Mouse (Mus musculus) left cerebral cortex, postnatal 10 days (tissue): ENCODE results near the gene Pllp. TPM values are rescaled to one million over a fixed set of nuclear protein-coding genes. Genes with fewer than 3 reads are reported as not detected.

Experiments
- DNase-seq, 2 experiments: peaks; one replicate each; pipeline ENCODE4 v3.0.0; 2021 to 2022; ENCODE audit warnings: low spot score in 2 of 2, mixed read lengths in 1 of 2; ENCODE audit errors: extremely low spot score in 1 of 2
- intact Hi-C: fragments of 180-260 bp; cut with DNase I; formaldehyde crosslinking; loops from one replicate; pipeline ENCODE4 v1.15.1; 2025
- total RNA-seq, 2 experiments: library from RNA; stranded (reverse); gene quantifications; 2 replicates each; pipeline ENCODE4 v1.2.3; 2021

Pllp gene
- total RNA-seq, 2 experiments from 2014 or later, result 19.5 to 25.3 TPM

DNA sequence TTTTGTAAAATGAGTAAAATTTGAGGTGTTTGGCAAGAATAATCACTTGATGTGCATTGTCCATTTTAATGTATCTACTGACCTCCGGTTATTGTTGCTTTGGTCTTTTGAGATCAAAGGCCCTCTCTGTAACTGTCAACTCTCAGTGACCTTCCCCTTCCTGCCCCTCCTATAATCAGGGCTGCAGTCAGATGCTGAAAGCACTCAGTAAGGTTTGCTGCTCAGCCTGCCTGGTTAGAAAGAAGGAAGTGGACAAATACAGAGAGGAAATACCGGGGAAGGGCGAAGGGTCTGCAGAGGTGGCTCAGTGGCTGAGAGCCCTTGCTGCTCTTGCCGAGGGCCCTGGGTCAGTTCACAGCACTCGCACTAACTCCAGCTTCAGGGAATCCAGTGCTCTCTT lies 21.7 kb downstream of the Pllp start:
- DNase-seq, result peak in 1 of 2 experiments; percentile 58
- intact Hi-C loops, result no loop called here

DNA sequence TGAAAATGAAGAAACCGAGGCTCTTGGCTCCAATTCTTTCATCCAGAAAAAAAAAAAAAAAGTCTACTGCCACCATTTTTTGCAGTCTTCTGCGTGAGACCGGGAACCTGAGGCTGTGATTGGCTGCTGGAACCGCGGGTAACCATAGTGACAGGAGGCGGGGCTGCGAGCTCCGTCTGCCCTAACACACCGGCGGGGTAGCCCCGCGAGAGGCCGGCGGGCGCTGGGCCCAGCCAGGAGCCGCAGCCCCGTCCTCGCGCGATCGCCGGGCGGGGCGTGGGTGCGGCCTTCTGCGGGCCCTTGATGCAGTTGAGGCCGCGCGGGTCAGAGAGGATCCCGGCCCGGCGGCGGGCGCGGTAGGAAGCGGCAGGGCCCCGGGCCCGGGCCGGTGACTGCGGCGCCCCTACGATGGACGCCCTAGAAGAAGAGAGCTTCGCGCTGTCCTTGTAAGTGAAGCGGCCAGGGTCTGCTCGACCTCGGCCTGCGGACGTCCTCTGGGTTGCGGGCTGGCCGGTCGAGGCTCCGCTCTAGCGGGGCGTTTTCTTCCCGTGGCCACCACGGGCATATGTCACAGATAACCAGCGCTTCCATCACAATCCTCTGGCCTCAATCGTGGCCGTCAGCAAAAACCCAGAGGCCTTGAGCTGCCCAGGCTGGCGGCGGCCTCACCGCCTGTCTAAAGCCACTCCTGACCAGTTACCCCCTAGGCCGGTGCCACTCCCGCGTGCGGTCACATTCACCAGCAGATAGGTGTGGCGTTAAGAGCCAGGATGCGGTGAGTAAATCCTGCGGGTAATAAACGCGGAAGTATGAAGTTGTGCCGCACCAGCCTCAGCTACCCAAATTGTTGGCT lies 29.4 kb downstream of the Pllp start, which contains the start of gene Arl2bp:
Gene Arl2bp, plus strand, starts transcription at position 145 of the 853 bp plus-strand sequence.
- intact Hi-C loops, result no loop called here
- peak; percentile 93 to 98 for DNase-seq

DNA sequence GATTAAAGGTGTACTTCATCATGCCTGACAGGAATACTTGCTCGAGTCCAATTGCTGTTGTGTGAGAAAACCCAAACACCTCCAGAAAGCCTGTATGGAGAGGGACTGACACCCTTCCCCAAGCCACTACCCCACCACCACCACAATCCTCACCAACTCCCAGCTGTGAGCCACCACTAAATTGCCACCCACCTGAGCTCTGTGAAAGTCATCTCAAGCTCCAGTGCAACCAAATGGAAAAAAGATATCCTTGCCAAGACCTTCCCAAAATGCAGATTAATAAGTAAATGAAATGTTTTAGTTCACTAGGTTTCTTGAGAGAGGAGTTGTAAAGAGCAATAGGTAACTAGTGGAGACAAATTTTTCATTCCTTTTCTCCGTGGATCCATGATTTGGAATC lies 31.4 kb downstream of the Pllp start:
- intact Hi-C loops, result no loop called here
- no peak for DNase-seq

DNA sequence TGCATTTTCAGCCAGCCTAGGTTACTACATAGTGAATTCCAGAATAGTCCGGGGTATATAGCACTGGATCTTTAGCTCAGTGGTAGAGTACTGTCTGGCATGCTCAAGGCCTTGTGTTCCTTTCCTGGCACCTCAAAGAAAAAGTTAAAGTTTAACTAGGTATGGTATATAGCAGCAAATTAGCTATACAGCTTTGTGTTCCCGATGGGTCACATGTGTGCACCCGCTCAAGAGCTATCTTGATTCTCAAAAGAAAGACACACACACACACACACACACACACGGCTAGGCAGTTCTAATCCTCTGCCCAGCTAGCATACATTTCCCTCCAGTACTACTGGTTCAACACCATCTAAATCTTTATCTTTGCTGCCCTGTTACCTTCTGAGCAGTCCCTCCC lies 35.7 kb downstream of the Pllp start:
- DNase-seq, result no peak
- intact Hi-C loops, result no loop called here

DNA sequence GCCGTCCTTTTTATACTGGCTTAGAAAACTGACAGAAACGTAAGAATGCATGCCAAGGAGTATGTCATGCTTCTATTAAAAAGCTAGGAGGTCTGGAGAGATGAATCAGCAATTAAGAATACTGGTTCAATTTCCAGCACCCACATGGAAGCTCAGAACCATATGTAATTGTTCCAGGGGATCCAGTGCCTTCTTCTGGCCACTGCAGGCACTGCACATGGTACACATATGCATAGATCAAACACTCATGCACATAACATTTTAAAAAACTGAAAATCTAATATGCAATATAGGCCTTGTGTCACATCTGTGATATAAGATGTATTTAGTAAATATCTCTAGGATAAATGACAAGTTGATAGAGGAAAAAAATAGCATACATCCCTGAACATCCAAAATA lies 38.0 kb downstream of the Pllp start:
- intact Hi-C loops, result no loop called here
- no peak for DNase-seq

DNA sequence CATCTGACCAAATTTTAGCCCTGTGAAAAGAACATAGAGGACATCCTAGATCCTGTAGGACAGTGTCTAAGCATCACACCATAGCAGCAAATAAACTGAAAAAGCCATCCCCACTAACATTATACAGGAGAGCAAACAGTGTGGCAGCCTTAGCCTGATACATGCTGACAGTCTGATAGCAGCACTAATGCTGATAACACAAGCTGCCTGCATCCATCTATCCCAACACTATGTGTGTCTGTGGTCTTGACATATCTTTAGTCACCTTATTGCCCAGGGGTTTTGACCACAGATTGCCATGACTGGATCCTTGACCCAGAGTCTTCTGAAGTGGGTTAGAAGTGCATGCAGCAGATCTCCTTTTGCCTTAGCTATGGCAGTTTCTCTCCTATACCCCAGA lies 41.1 kb downstream of the Pllp start:
- intact Hi-C loops, result no loop called here

DNA sequence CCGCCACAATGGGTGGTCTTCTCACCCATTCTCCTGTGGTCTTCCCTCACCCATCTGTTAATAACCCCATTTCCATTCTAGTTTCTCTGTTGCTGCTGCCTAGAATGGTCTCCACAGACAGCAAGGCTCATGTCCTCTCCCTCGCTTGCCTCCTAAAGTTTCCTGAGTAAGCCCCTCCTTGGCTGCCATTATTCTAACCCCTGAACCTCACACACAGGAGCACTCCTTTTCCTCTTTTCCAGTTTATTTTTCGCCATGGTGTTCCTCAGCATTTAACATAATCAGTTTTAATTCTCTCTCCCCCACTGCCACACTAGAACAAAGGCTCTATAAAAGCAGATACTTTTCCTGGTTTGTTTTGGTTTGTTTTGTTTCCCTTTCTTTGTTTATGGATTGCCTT lies 43.1 kb downstream of the Pllp start:
- DNase-seq, result no peak
- intact Hi-C loops, result no loop called here

More for the DNA sequence above, 41.1 kb downstream of the Pllp start:
- no peak for DNase-seq

DNA sequence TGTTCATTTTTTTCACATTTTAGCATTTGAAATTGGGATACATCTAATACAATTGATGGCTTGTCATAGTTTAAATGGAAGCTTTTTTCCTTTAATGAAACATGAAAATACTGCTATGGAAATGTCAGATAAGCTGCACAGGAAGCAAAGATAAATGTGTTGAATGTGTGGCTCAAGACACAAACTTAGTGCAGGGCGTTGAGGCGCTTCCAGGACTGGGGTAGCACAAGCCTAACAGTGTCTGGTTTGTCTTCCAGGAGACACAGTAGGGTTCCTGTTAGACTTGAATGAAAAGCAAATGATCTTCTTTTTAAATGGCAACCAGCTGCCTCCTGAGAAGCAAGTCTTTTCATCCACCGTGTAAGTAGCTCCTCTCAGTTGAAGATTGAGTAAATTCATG lies 46.6 kb downstream of the Pllp start:
- DNase-seq, result no peak
- intact Hi-C loops, result no loop called here

DNA sequence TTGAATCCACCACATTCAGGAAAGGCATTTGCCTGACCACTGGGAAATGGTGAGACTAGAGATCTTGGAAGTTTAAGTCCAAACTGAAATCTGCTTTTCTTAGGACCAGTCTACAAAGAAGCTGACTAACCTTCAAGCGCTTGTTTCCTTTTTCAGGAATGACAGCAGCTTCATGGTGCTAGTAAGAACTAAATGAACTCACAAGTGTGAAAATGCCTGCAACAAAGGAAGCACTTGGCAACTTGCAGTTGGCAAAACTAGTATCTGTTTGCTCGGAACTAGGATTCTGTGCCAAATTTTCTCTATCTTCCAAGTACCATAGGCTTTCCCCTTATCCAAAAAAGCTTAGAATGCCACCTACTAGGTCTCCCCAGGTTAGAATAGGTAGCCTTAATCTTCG lies 49.9 kb downstream of the Pllp start:
- no peak for DNase-seq
- intact Hi-C loops, result no loop called here

DNA sequence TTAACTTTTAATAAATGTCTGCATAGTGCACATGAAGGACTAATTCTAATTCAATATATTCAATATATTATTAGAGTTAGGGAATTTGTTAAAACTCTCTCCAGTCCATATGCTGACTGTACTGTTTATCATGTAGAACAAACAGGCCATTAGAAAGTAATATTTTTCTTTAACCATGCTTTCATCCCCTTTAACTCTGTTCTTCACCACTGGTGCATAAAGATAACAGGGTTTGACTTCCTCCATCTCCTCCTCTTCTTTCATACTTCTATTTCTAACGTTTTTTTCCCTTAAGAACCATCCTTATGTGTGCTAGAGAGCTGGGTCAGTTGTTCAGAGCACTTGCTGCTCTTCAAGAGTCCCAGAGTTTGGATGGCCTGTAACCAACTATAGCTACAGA lies 50.9 kb downstream of the Pllp start:
- no peak for DNase-seq
- intact Hi-C loops, result no loop called here

DNA sequence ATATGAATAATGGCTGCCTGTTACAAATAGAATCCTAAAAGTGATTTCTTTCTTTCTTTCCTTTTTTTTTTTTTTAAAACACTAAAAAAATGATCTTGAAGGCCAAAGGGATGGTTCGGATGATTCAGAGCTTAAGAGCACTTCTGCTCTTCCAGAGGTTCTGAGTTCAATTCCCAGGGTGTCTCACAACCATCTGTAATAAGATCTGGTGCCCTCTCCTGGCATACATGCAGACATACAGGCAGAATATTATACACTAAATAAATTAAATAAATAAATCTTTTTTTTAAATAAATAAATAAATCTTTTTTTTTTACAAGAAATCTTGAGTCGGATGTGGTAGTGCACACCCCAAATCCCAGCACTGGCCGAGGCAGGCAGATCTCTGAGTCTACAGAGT lies 54.1 kb downstream of the Pllp start:
- no peak for DNase-seq
- intact Hi-C loops, result no loop called here

DNA sequence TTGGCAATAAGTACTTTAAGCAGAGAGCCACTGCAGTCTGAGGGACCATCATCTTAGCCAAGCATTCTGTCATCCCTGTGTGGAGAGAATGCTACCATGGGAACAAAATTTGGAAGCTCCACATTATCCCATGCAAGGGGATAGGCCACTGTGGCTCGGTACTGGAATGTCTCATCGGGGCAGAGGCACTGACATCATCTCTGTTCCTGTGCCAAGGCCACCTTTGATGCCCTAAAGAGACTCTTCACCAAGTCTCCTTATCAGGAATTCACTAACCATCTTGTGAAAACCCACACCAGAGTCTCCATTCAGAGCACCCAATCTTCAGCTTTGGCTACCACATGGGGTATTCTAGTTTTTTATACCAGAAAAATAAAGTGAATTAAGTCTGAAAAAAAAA lies 54.9 kb downstream of the Pllp start:
- DNase-seq, result no peak
- intact Hi-C loops, result no loop called here

DNA sequence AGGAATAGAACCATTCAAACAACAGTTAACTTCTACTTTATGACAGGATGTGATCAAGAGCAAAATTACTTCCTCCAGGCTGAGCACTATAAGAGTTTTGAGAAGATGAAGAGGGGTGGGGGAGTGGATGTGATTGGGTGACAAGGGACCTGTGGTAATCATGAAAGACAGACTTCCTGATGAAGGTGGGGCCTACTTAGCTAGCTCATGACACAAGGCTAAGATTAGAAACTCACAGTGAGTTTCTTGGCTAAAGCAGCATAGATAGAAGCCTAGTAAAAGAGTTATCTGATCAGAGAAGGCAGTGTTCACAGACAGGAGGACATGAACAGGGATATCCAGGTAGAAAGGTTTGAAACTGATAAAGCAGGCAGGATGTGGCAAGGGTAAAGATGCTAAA lies 61.9 kb downstream of the Pllp start:
- DNase-seq, result no peak
- intact Hi-C loops, result no loop called here

DNA sequence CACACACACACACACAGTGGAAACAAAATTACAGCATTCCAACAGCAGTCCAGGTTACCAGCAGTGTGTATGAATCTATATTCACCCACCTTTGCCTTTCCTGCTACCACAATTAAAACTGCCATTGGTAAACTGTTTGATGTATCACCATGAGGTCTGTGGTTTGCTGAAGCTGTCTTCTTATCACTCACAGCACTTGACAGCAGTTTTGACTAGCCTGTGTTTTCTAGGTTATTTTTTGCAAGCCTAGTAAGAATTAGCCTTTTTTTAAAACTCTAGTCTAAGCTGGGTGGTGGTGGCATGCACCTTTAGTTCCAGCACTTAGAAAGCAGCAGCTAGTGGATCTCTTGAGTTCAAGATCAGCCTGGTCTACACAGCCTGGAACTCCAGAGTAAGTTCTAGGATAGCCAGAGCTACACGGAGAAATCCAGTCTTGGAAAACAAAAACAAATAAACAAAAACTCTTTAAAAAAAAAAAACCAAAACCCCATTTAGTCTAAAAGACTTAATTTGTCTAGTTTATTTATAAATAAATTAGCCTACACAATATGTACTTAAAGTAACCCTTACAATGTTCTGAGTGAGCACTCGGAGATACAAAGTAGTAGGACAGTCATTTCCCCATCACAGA lies 62.4 kb downstream of the Pllp start:
- no peak for DNase-seq
- intact Hi-C loops, result no loop called here

Other genes starting within 250 kb of the Pllp start
- gene Cpne2, start 163.3 kb downstream of the Pllp start, total RNA-seq, result 10 to 100 TPM; 40.3 to 42.3 TPM
- gene Rspry1, start 94.3 kb downstream of the Pllp start, total RNA-seq, result 10 to 100 TPM; 34.6 to 35.7 TPM
- gene Fam192a, start 94.3 kb downstream of the Pllp start, total RNA-seq, result 10 to 100 TPM; 42.0 to 46.1 TPM
- gene Arl2bp, start 29.7 kb downstream of the Pllp start, total RNA-seq, result 100 to 1,000 TPM; 149 to 156 TPM
- under 1 TPM; 0.15 to 0.26 TPM for gene Ccl22, start 49.3 kb upstream of the Pllp start, total RNA-seq
- gene Cx3cl1, start 75.7 kb upstream of the Pllp start, total RNA-seq, result 100 to 1,000 TPM; 417 to 438 TPM
- 10 to 100 TPM; 10.8 to 12.3 TPM for gene Ccl17, start 114.2 kb upstream of the Pllp start, total RNA-seq
- gene Coq9, start 142.0 kb upstream of the Pllp start, total RNA-seq, result 10 to 100 TPM; 58.7 to 62.1 TPM
- gene Ciapin1, start 142.1 kb upstream of the Pllp start, total RNA-seq, result 10 to 100 TPM; 75.8 to 82.3 TPM
- 10 to 100 TPM; 50.9 to 55.1 TPM for gene Polr2c, start 161.2 kb upstream of the Pllp start, total RNA-seq
- gene Dok4, start 180.1 kb upstream of the Pllp start, total RNA-seq, result 10 to 100 TPM; 74.9 to 79.5 TPM
- 1 to 10 TPM; 2.6 to 3.3 TPM for gene Ccdc102a, start 221.8 kb upstream of the Pllp start, total RNA-seq
- gene Adgrg5, start 227.4 kb upstream of the Pllp start, total RNA-seq, result not detected